Mouse (Mus musculus): ENCODE data around the gene Lrrc31.

GRCm38 (mm10) chr3:30723179-30723578 lies 23.5 kb upstream of the Lrrc31 start:
- no peak for TF ChIP-seq CTCF (conservative IDR thresholded peaks at IDR 0.05; ENCODE audit: insufficient read depth, insufficient read length, low read depth, low read length)
- TF ChIP-seq POLR2A (IDR thresholded peaks at IDR 0.05; ENCODE audit: low read depth, low read length), result no peak

Measured in kidney, adult 2 months (tissue).